In the genomic region with DNA sequence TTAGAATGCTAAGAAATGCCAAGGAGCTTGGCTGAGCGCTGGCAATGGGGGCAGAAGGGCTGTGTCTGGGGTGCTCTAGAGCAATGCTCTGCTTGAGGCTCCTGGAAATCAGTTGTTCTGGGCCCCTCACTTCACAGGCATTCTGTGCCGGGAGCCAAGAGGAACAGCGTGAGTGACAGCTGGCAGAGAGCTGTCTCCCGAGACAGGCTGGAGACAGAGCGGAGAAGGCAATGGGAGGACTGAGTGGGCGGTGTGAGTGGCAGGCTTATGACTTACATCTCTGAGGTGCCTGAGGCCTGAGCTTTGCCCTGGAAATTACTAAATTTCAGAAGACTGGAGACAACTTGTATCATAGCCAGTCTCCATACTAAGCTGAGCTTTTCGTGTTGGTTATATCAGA, we compare ENCODE assay signal across 12 mouse cellular contexts. TPM values are rescaled to one million over a fixed set of nuclear protein-coding genes. Genes with fewer than 3 reads are reported as not detected.
A peak's percentile ranks its signal among the peaks of the same experiment; 100 is the strongest.
DNase-seq lines count a peak whose midpoint lies in the region; ATAC-seq and TF ChIP-seq lines count a peak whose summit lies in the region.
"Had no signal": no experiment of that assay in that cellular context is flagged by ENCODE, and none has a peak within 500 bp of the region (broad histone marks: within the 10 kb centered on the region; RNA-seq: fewer than 3 reads in every experiment).

No protein-coding gene starts in this region.

- ATAC-seq in hindbrain, embryonic 13.5 days (ENCODE audit: low FRiP score) = peak; percentile 6; the same call in 1 of the 2 replicates
- ATAC-seq in hindbrain, embryonic 12.5 days (ENCODE audit: low FRiP score) = no peak
- ATAC-seq in hindbrain, postnatal 0 days = no peak
- ATAC-seq: liver, embryonic 12.5 days had no signal

- no peak overlapping the region for H3K9ac ChIP-seq in hindbrain, embryonic 13.5 days
- H3K9ac ChIP-seq in hindbrain, embryonic 12.5 days = no peak overlapping the region
- no peak overlapping the region for H3K9ac ChIP-seq in hindbrain, postnatal 0 days (replicated peaks; ENCODE audit: low read length)
- H3K9ac ChIP-seq: liver, embryonic 12.5 days; neural tube, embryonic 12.5 days had no signal

- no peaks in the 10 kb centered on the region for H3K27me3 ChIP-seq in hindbrain, embryonic 13.5 days
- H3K27me3 ChIP-seq in hindbrain, embryonic 12.5 days = no peaks in the 10 kb centered on the region
- no peaks in the 10 kb centered on the region for H3K27me3 ChIP-seq in hindbrain, postnatal 0 days (ENCODE audit: insufficient read depth, low read length)
- H3K27me3 ChIP-seq: liver, embryonic 12.5 days; neural tube, embryonic 12.5 days had no signal

- TF ChIP-seq CTCF in hindbrain, postnatal 0 days (IDR thresholded peaks at IDR 0.05; ENCODE audit: low read depth) = no peak

- H3K36me3 ChIP-seq in hindbrain, embryonic 13.5 days = no peaks in the 10 kb centered on the region
- H3K36me3 ChIP-seq in hindbrain, embryonic 12.5 days = no peaks in the 10 kb centered on the region
- no peaks in the 10 kb centered on the region for H3K36me3 ChIP-seq in hindbrain, postnatal 0 days (ENCODE audit: insufficient read depth, low read length)
- H3K36me3 ChIP-seq: liver, embryonic 12.5 days; neural tube, embryonic 12.5 days had no signal

- H3K9me3 ChIP-seq in hindbrain, embryonic 13.5 days = no peaks in the 10 kb centered on the region
- no peaks in the 10 kb centered on the region for H3K9me3 ChIP-seq in hindbrain, embryonic 12.5 days (replicated peaks)
- H3K9me3 ChIP-seq in hindbrain, postnatal 0 days (ENCODE audit: low read length) = no peaks in the 10 kb centered on the region
- H3K9me3 ChIP-seq: liver, embryonic 12.5 days; neural tube, embryonic 12.5 days had no signal

- H3K4me2 ChIP-seq in hindbrain, embryonic 13.5 days = no peak overlapping the region
- H3K4me2 ChIP-seq in hindbrain, embryonic 12.5 days (replicated peaks) = no peak overlapping the region
- H3K4me2 ChIP-seq in hindbrain, postnatal 0 days (ENCODE audit: low read depth, low read length) = no peak overlapping the region
- H3K4me2 ChIP-seq: liver, embryonic 12.5 days; neural tube, embryonic 12.5 days had no signal

- H3K27ac ChIP-seq in hindbrain, embryonic 13.5 days = no peak overlapping the region
- no peak overlapping the region for H3K27ac ChIP-seq in hindbrain, embryonic 12.5 days
- H3K27ac ChIP-seq in hindbrain, postnatal 0 days = no peak overlapping the region
- H3K27ac ChIP-seq: liver, embryonic 12.5 days; macrophage; neural tube, embryonic 12.5 days had no signal

- no peak overlapping the region for H3K4me3 ChIP-seq in hindbrain, embryonic 13.5 days
- no peak overlapping the region for H3K4me3 ChIP-seq in hindbrain, embryonic 12.5 days
- H3K4me3 ChIP-seq in hindbrain, postnatal 0 days (ENCODE audit: low read length) = no peak overlapping the region
- H3K4me3 ChIP-seq: liver, embryonic 12.5 days; neural tube, embryonic 12.5 days had no signal

- DNase-seq in NIH3T3 (ENCODE audit: low read depth) = peak; percentile 60
- peak; percentile 54 for DNase-seq in brain, adult 2 months (ENCODE audit: low read depth, low spot score)
- DNase-seq in hindbrain, postnatal 0 days (ENCODE audit: low spot score) = peak; percentile 14
- no peak for DNase-seq in frontal cortex, postnatal 10 days (ENCODE audit: low spot score in 2 of 2)
- no peak for DNase-seq in T-cell, adult 2 months (ENCODE audit: low spot score)
- DNase-seq: gastrocnemius, postnatal 10 days; right cerebral cortex, postnatal 4 days had no signal

- 53% methylated on average over 7 of the region's 7 CpGs for WGBS in hindbrain, embryonic 13.5 days
- WGBS in hindbrain, embryonic 12.5 days = 54% methylated on average over 7 of the region's 7 CpGs
- 44% methylated on average over 7 of the region's 7 CpGs for WGBS in hindbrain, postnatal 0 days

- H3K4me1 ChIP-seq in hindbrain, embryonic 13.5 days (replicated peaks) = peaks cover 3% of the 10 kb centered on the region; the same call in 1 of the 2 replicates
- H3K4me1 ChIP-seq in hindbrain, embryonic 12.5 days = no peaks in the 10 kb centered on the region
- no peaks in the 10 kb centered on the region for H3K4me1 ChIP-seq in hindbrain, postnatal 0 days (ENCODE audit: insufficient read depth, low read length)
- H3K4me1 ChIP-seq: liver, embryonic 12.5 days; neural tube, embryonic 12.5 days had no signal

RNA-seq across cellular contexts. Expression of a gene that starts 12.7 kb away (rescaled TPM):
- polyA plus RNA-seq in hindbrain, embryonic 13.5 days (2015; fragmentation: Nextera tagmentation; extraction: Ambion mirVana) = 5.8 TPM in 2 replicates
- 5.6 and 7.2 TPM in 2 replicates for polyA plus RNA-seq in hindbrain, embryonic 12.5 days (2016; fragmentation: Nextera tagmentation; extraction: Ambion mirVana)
- total RNA-seq in hindbrain, postnatal 0 days (2014; rRNA removed) = 3.1 and 4.0 TPM in 2 replicates
- polyA plus RNA-seq in hindbrain, postnatal 0 days (2015; fragmentation: Nextera tagmentation; extraction: Ambion mirVana) = 7.2 and 8.3 TPM in 2 replicates
- polyA plus RNA-seq: macrophage had no signal

RNA-seq across cellular contexts. Expression of a gene that starts 13.8 kb away (rescaled TPM):
- polyA plus RNA-seq in hindbrain, embryonic 13.5 days (2015; fragmentation: Nextera tagmentation; extraction: Ambion mirVana) = 1.1 and 1.4 TPM in 2 replicates
- 1.3 and 1.9 TPM in 2 replicates for polyA plus RNA-seq in hindbrain, embryonic 12.5 days (2016; fragmentation: Nextera tagmentation; extraction: Ambion mirVana)
- 0.50 and 3.0 TPM in 2 replicates for total RNA-seq in hindbrain, postnatal 0 days (2014; rRNA removed)
- polyA plus RNA-seq in hindbrain, postnatal 0 days (2015; fragmentation: Nextera tagmentation; extraction: Ambion mirVana) = 1.9 and 2.3 TPM in 2 replicates

RNA-seq across cellular contexts. Expression of a gene that starts 54.1 kb away (rescaled TPM):
- 0.12 TPM in 1 of 2 replicates, not detected in the other for polyA plus RNA-seq in hindbrain, embryonic 13.5 days (2015; fragmentation: Nextera tagmentation; extraction: Ambion mirVana)
- not detected in 2 replicates for polyA plus RNA-seq in hindbrain, embryonic 12.5 days (2016; fragmentation: Nextera tagmentation; extraction: Ambion mirVana)
- not detected in 2 replicates for total RNA-seq in hindbrain, postnatal 0 days (2014; rRNA removed)
- 0.33 TPM in 1 of 2 replicates, not detected in the other for polyA plus RNA-seq in hindbrain, postnatal 0 days (2015; fragmentation: Nextera tagmentation; extraction: Ambion mirVana)
- total RNA-seq: gastrocnemius, postnatal 10 days had no signal
- polyA plus RNA-seq: neural tube, embryonic 12.5 days had no signal

Comparison
In these comparisons a context has a peak if more than half of its experiments do, and no peak if none do; other contexts are left out.
1. DNase-seq: peak in NIH3T3 (single experiment), brain, adult 2 months (single experiment) and hindbrain, postnatal 0 days (single experiment); none in frontal cortex, postnatal 10 days (0 of 2) and T-cell, adult 2 months (single experiment).